14 mouse cellular contexts compared by ENCODE assay signal in the genomic region with DNA sequence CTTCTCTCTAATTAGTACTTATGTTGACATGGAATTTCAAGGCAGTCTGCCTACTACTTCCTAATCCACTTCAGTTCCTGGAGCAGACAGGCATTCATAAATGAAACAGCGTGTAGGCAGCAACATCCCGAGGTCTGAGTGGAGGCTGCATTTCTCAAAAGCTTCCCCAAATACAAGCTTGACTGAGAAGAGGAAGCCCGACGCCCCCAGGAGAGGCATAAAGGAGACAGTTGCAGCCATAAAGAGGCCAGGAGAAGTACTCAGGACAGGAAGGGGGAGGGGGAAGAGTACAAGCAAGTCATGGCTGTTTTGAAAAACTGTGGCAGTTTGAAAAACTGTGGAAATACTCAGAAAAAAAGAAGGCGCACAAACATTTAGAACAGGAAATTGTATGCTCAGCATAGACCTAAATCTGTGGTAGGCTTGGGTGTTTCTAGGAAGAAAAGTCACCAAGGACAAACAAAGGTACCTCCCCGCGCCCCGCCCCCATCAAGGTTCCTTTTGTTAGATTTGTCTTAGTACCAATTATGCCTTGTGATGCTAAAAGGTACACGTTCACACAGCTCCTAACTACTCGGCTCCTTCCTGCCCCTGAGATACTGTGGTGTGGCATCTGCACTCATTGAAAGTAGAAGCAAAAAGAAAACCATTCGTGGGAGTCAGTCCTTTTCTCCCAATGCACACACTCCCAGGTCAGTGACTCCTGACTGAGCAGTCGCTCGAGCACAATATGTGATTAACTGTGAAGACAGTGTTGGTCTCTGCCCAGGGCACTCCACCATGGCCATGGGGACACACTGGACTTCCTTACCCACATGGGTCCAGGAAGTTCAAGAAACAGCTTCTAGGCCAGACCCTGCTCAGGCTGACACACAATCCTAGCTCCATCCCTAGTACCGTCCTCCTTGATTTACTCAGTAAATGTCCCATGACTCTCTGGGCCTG.
DNase-seq lines count a peak whose midpoint lies in the region; ATAC-seq and TF ChIP-seq lines count a peak whose summit lies in the region.
"Had no signal": no experiment of that assay in that cellular context is flagged by ENCODE, and none has a peak within 500 bp of the region (broad histone marks: within the 10 kb centered on the region; RNA-seq: fewer than 3 reads in every experiment).

No protein-coding gene starts in this region.

- H3K4me2 ChIP-seq in heart, embryonic 13.5 days: 0 out of 2 replicates have a peak overlapping the region, but pooled peaks have one; percentile 22
- H3K4me2 ChIP-seq in lung, postnatal 0 days (replicated peaks; ENCODE audit: low read depth, low read length): no peak overlapping the region
- H3K4me2 ChIP-seq in embryonic facial prominence, embryonic 13.5 days: no peak overlapping the region
- H3K4me2 ChIP-seq: lung, embryonic 15.5 days; midbrain, embryonic 15.5 days had no signal

- no peak for TF ChIP-seq EP300 in lung, postnatal 0 days (IDR thresholded peaks at IDR 0.05)

- no peak overlapping the region for H3K9ac ChIP-seq in heart, embryonic 13.5 days
- no peak overlapping the region for H3K9ac ChIP-seq in lung, postnatal 0 days (replicated peaks; ENCODE audit: low read depth)
- H3K9ac ChIP-seq in embryonic facial prominence, embryonic 13.5 days: no peak overlapping the region
- H3K9ac ChIP-seq: lung, embryonic 15.5 days; midbrain, embryonic 15.5 days had no signal

- H3K36me3 ChIP-seq in heart, embryonic 13.5 days: no peaks in the 10 kb centered on the region
- no peaks in the 10 kb centered on the region for H3K36me3 ChIP-seq in lung, postnatal 0 days (ENCODE audit: insufficient read depth, low read length)
- no peaks in the 10 kb centered on the region for H3K36me3 ChIP-seq in embryonic facial prominence, embryonic 13.5 days
- H3K36me3 ChIP-seq: lung, embryonic 15.5 days; midbrain, embryonic 15.5 days had no signal

- H3K27me3 ChIP-seq in heart, embryonic 13.5 days (replicated peaks): no peaks in the 10 kb centered on the region
- no peaks in the 10 kb centered on the region for H3K27me3 ChIP-seq in lung, postnatal 0 days (replicated peaks; ENCODE audit: insufficient read depth, low read length)
- no peaks in the 10 kb centered on the region for H3K27me3 ChIP-seq in embryonic facial prominence, embryonic 13.5 days
- H3K27me3 ChIP-seq: lung, embryonic 15.5 days; midbrain, embryonic 15.5 days had no signal

- WGBS in heart, embryonic 13.5 days: 63% methylated on average over 14 of the region's 14 CpGs
- 52% methylated on average over 14 of the region's 14 CpGs for WGBS in lung, postnatal 0 days
- WGBS in embryonic facial prominence, embryonic 13.5 days: 53% methylated on average over 14 of the region's 14 CpGs

- H3K4me3 ChIP-seq in heart, embryonic 13.5 days: no peak overlapping the region
- no peak overlapping the region for H3K4me3 ChIP-seq in lung, postnatal 0 days (ENCODE audit: low read depth, low read length)
- H3K4me3 ChIP-seq in embryonic facial prominence, embryonic 13.5 days: no peak overlapping the region
- H3K4me3 ChIP-seq: lung, embryonic 15.5 days; midbrain, embryonic 15.5 days had no signal

- H3K4me1 ChIP-seq in heart, embryonic 13.5 days: peaks cover 8% of the 10 kb centered on the region
- no peaks in the 10 kb centered on the region for H3K4me1 ChIP-seq in lung, postnatal 0 days (ENCODE audit: insufficient read depth, low read depth, low read length)
- peaks cover 31% of the 10 kb centered on the region for H3K4me1 ChIP-seq in embryonic facial prominence, embryonic 13.5 days

- no peaks in the 10 kb centered on the region for H3K9me3 ChIP-seq in heart, embryonic 13.5 days
- no peaks in the 10 kb centered on the region for H3K9me3 ChIP-seq in lung, postnatal 0 days (ENCODE audit: low read length)
- H3K9me3 ChIP-seq in embryonic facial prominence, embryonic 13.5 days: no peaks in the 10 kb centered on the region
- H3K9me3 ChIP-seq: lung, embryonic 15.5 days; midbrain, embryonic 15.5 days had no signal

- H3K27ac ChIP-seq in heart, embryonic 13.5 days (replicated peaks): no peak overlapping the region
- H3K27ac ChIP-seq in lung, postnatal 0 days (ENCODE audit: low read length): no peak overlapping the region
- H3K27ac ChIP-seq in embryonic facial prominence, embryonic 13.5 days: peak overlapping the region; percentile 65
- H3K27ac ChIP-seq: lung, embryonic 15.5 days; midbrain, embryonic 15.5 days had no signal

- no peak for TF ChIP-seq CTCF in lung, postnatal 0 days (IDR thresholded peaks at IDR 0.05)

- DNase-seq in heart, postnatal 4 days: no peak
- DNase-seq in lung, postnatal 0 days (ENCODE audit: low spot score): peak; percentile 11
- DNase-seq in lung, postnatal 36 days: no peak
- no peak for DNase-seq in MN1 (ENCODE audit: low spot score)
- no peak for DNase-seq in left cerebral cortex, adult 18-20 months (ENCODE audit: low spot score in 2 of 2)
- DNase-seq: adrenal gland, postnatal 14 days; B cell, adult 2 months; cerebellum, adult 9-10 months; gastrocnemius, postnatal 10 days had no signal

- ATAC-seq in heart, embryonic 13.5 days (ENCODE audit: extremely low read depth, insufficient number of reproducible peaks, low FRiP score, low TSS enrichment): no peak
- no peak for ATAC-seq in lung, postnatal 0 days
- ATAC-seq in embryonic facial prominence, embryonic 13.5 days (ENCODE audit: insufficient number of reproducible peaks, insufficient read depth, low FRiP score, low TSS enrichment, low read depth): no peak
- ATAC-seq in megakaryocyte progenitor cell, adult 5-6 weeks (replicated peaks; ENCODE audit: poor library complexity): peak; percentile 91
- ATAC-seq: midbrain, embryonic 15.5 days had no signal
